Mouse (Mus musculus) lung, postnatal 0 days (tissue): ENCODE measurements around the gene Rundc1.

Source experiments
- CTCF ChIP-seq: IDR thresholded peaks from 2 replicates; pipeline ENCODE4 v1.5.1; 2016; ENCODE audit warnings: antibody characterized with exemption, mild to moderate bottlenecking
- EP300 ChIP-seq: IDR thresholded peaks from 2 replicates; pipeline ENCODE4 v1.6.1; 2016; ENCODE audit warnings: antibody characterized with exemption, mild to moderate bottlenecking, control low read depth

- TF ChIP-seq CTCF: no peak
- peak; percentile 45; the same call in 1 of the 2 replicates for TF ChIP-seq EP300
Observed at GRCm38 (mm10) chr11:101459716-101460115, 34.8 kb downstream of the Rundc1 start.
